ENCODE assay signal across 22 mouse cellular contexts in genomic region chr4:82218616-82219015, GRCm38 (mm10).
DNase-seq lines count a peak whose midpoint lies in the region; ATAC-seq and TF ChIP-seq lines count a peak whose summit lies in the region.
"Had no signal": no experiment of that assay in that cellular context is flagged by ENCODE, and none has a peak within 500 bp of the region (broad histone marks: within the 10 kb centered on the region; RNA-seq: fewer than 3 reads in every experiment).

No protein-coding gene starts in this region.

- no peaks in the 10 kb centered on the region for H3K9me3 ChIP-seq in embryonic facial prominence, embryonic 14.5 days (ENCODE audit: control insufficient read depth, low read length)
- no peaks in the 10 kb centered on the region for H3K9me3 ChIP-seq in embryonic facial prominence, embryonic 10.5 days
- no peaks in the 10 kb centered on the region for H3K9me3 ChIP-seq in hindbrain, embryonic 12.5 days (replicated peaks)
- H3K9me3 ChIP-seq: embryonic facial prominence, embryonic 12.5 days; embryonic facial prominence, embryonic 15.5 days; forebrain, embryonic 10.5 days; forebrain, embryonic 12.5 days had no signal

- no peak overlapping the region for H3K4me2 ChIP-seq in embryonic facial prominence, embryonic 14.5 days (ENCODE audit: low read depth, low read length)
- H3K4me2 ChIP-seq in hindbrain, embryonic 12.5 days (replicated peaks), result no peak overlapping the region
- H3K4me2 ChIP-seq: embryonic facial prominence, embryonic 12.5 days; embryonic facial prominence, embryonic 15.5 days; forebrain, embryonic 12.5 days had no signal

- no peaks in the 10 kb centered on the region for H3K36me3 ChIP-seq in embryonic facial prominence, embryonic 14.5 days (ENCODE audit: control insufficient read depth, insufficient read depth, low read length)
- no peaks in the 10 kb centered on the region for H3K36me3 ChIP-seq in embryonic facial prominence, embryonic 10.5 days (replicated peaks)
- no peaks in the 10 kb centered on the region for H3K36me3 ChIP-seq in C2C12 (ENCODE audit: control insufficient read depth, insufficient read depth)
- H3K36me3 ChIP-seq in hindbrain, embryonic 12.5 days, result no peaks in the 10 kb centered on the region
- H3K36me3 ChIP-seq: embryonic facial prominence, embryonic 12.5 days; embryonic facial prominence, embryonic 15.5 days; forebrain, embryonic 10.5 days; forebrain, embryonic 12.5 days had no signal

- no peak for ATAC-seq in embryonic facial prominence, embryonic 14.5 days (ENCODE audit: low read depth)
- ATAC-seq in hindbrain, embryonic 12.5 days (ENCODE audit: low FRiP score), result no peak
- ATAC-seq: forebrain, embryonic 14.5 days; forebrain, embryonic 16.5 days had no signal

- no peak overlapping the region for H3ac ChIP-seq in C2C12 (ENCODE audit: control insufficient read depth, insufficient read length, low read depth)

- H3K79me3 ChIP-seq in C2C12 (ENCODE audit: low read depth), result no peaks in the 10 kb centered on the region

- peak; percentile 57 for DNase-seq in embryonic facial prominence, embryonic 14.5 days (ENCODE audit: low spot score)
- no peak for DNase-seq in embryonic facial prominence, embryonic 10.5 days (ENCODE audit: low spot score)
- peak; percentile 43 for DNase-seq in mesoderm, embryonic 11.5 days (ENCODE audit: low read depth, low spot score)
- no peak for DNase-seq in B cell, adult 2 months
- DNase-seq: adrenal gland, adult 2 months; adrenal gland, postnatal 10 days; adrenal gland, postnatal 25 days; cerebellum, adult 11 months; cerebellum, adult 18-20 months; cerebellum, adult 8-10 months; cerebellum, adult 9-11 months; cerebellum, postnatal 14 days; cerebellum, postnatal 36 days had no signal

- no peak overlapping the region for H3K27ac ChIP-seq in embryonic facial prominence, embryonic 14.5 days (replicated peaks; ENCODE audit: low read depth, low read length)
- no peak overlapping the region for H3K27ac ChIP-seq in embryonic facial prominence, embryonic 10.5 days (replicated peaks)
- no peak overlapping the region for H3K27ac ChIP-seq in hindbrain, embryonic 12.5 days
- H3K27ac ChIP-seq: forebrain, embryonic 10.5 days; forebrain, embryonic 12.5 days had no signal

- no peak for TF ChIP-seq CTCF in C2C12 (IDR thresholded peaks at IDR 0.05; ENCODE audit: control insufficient read depth, insufficient read depth, insufficient read length)

- H3K79me2 ChIP-seq in C2C12 (ENCODE audit: control insufficient read depth, insufficient read depth), result no peaks in the 10 kb centered on the region

- H3K4me3 ChIP-seq in embryonic facial prominence, embryonic 14.5 days (ENCODE audit: low read depth, low read length), result no peak overlapping the region
- H3K4me3 ChIP-seq in embryonic facial prominence, embryonic 10.5 days, result no peak overlapping the region
- no peak overlapping the region for H3K4me3 ChIP-seq in C2C12 (ENCODE audit: insufficient read depth, poor library complexity, severe bottlenecking)
- no peak overlapping the region for H3K4me3 ChIP-seq in hindbrain, embryonic 12.5 days
- H3K4me3 ChIP-seq: embryonic facial prominence, embryonic 12.5 days; embryonic facial prominence, embryonic 15.5 days; erythroblast, embryonic 14.5 days; forebrain, embryonic 10.5 days; forebrain, embryonic 12.5 days had no signal

- no peaks in the 10 kb centered on the region for H3K27me3 ChIP-seq in embryonic facial prominence, embryonic 14.5 days (replicated peaks; ENCODE audit: control insufficient read depth, insufficient read depth, low read length)
- no peaks in the 10 kb centered on the region for H3K27me3 ChIP-seq in embryonic facial prominence, embryonic 10.5 days (replicated peaks; ENCODE audit: low read depth, poor library complexity, severe bottlenecking)
- no peaks in the 10 kb centered on the region for H3K27me3 ChIP-seq in C2C12 (ENCODE audit: control insufficient read depth, insufficient read depth, insufficient read length)
- H3K27me3 ChIP-seq in hindbrain, embryonic 12.5 days, result no peaks in the 10 kb centered on the region
- H3K27me3 ChIP-seq: embryonic facial prominence, embryonic 12.5 days; embryonic facial prominence, embryonic 15.5 days; forebrain, embryonic 12.5 days had no signal

- H3K9ac ChIP-seq in embryonic facial prominence, embryonic 14.5 days (ENCODE audit: low read depth, low read length), result no peak overlapping the region
- H3K9ac ChIP-seq in hindbrain, embryonic 12.5 days, result no peak overlapping the region
- H3K9ac ChIP-seq: embryonic facial prominence, embryonic 12.5 days; embryonic facial prominence, embryonic 15.5 days; forebrain, embryonic 12.5 days had no signal

- 50% methylated on average over 6 of the region's 6 CpGs for WGBS in embryonic facial prominence, embryonic 14.5 days
- 87% methylated on average over 6 of the region's 6 CpGs for WGBS in embryonic facial prominence, embryonic 10.5 days
- WGBS in hindbrain, embryonic 12.5 days, result 79% methylated on average over 6 of the region's 6 CpGs

- H3K4me1 ChIP-seq in embryonic facial prominence, embryonic 14.5 days (ENCODE audit: control insufficient read depth, insufficient read depth, low read length), result peaks cover 17% of the 10 kb centered on the region
- peaks cover 26% of the 10 kb centered on the region for H3K4me1 ChIP-seq in embryonic facial prominence, embryonic 10.5 days
- H3K4me1 ChIP-seq in hindbrain, embryonic 12.5 days, result peaks cover 13% of the 10 kb centered on the region

TF ChIP-seq in C2C12, 6 proteins besides CTCF, POLR2A, EP300 and RAD21:
- TF ChIP-seq FOSL1 (IDR thresholded peaks at IDR 0.05; ENCODE audit: insufficient read depth, low read length, poor library complexity, severe bottlenecking) (no peak), MYOD1 (IDR thresholded peaks at IDR 0.05; ENCODE audit: control insufficient read depth, insufficient read length, low read depth) (peak; percentile 79)

Comparison
In these comparisons a context has a peak if more than half of its experiments do, and no peak if none do; other contexts are left out.
1. DNase-seq: peak in embryonic facial prominence, embryonic 14.5 days (single experiment) and mesoderm, embryonic 11.5 days (single experiment); none in embryonic facial prominence, embryonic 10.5 days (single experiment) and B cell, adult 2 months (0 of 2).